In genomic region chr5:144169275-144169975, GRCm38 (mm10) we compare ENCODE assay signal across 12 mouse cellular contexts. TPM values are rescaled to one million over a fixed set of nuclear protein-coding genes. Genes with fewer than 3 reads are reported as not detected.
DNase-seq lines count a peak whose midpoint lies in the region; ATAC-seq and TF ChIP-seq lines count a peak whose summit lies in the region.
"Had no signal": no experiment of that assay in that cellular context is flagged by ENCODE, and none has a peak within 500 bp of the region (broad histone marks: within the 10 kb centered on the region; RNA-seq: fewer than 3 reads in every experiment).

No protein-coding gene starts in this region.

- H3K4me1 ChIP-seq in embryonic facial prominence, embryonic 13.5 days: peaks cover 5% of the 10 kb centered on the region; the same call in 1 of the 2 replicates
- no peaks in the 10 kb centered on the region for H3K4me1 ChIP-seq in embryonic facial prominence, embryonic 10.5 days
- H3K4me1 ChIP-seq in kidney, adult 2 months (ENCODE audit: control insufficient read depth, insufficient read depth, low read length): no peaks in the 10 kb centered on the region
- no peaks in the 10 kb centered on the region for H3K4me1 ChIP-seq in kidney, embryonic 14.5 days (ENCODE audit: control insufficient read depth, insufficient read depth, low read length)
- no peaks in the 10 kb centered on the region for H3K4me1 ChIP-seq in forebrain, postnatal 0 days (ENCODE audit: insufficient read depth)
- H3K4me1 ChIP-seq: neural tube, embryonic 12.5 days had no signal

- POLR2A ChIA-PET in Patski (lab: Charles Lee): interaction anchor here (0.8 kb wide), 1 partner anchor 23 kb away, joined by 3 read pairs; no protein-coding TSS in a partner anchor

- CTCF ChIA-PET in Patski (lab: Charles Lee): interaction anchor here (1.2 kb wide), 1 partner anchor 11 kb away, joined by 3 read pairs; no protein-coding TSS in a partner anchor

- TF ChIP-seq POLR2A in kidney, adult 2 months (IDR thresholded peaks at IDR 0.05; ENCODE audit: low read depth, low read length): no peak

- no peak for DNase-seq in embryonic facial prominence, embryonic 10.5 days (ENCODE audit: low spot score)
- peak; percentile 57 for DNase-seq in kidney, adult 2 months
- peak; percentile 47 for DNase-seq in Patski (ENCODE audit: low read depth, low spot score)
- peak; percentile 34 for DNase-seq in forebrain, postnatal 0 days
- DNase-seq in heart, postnatal 25 days (ENCODE audit: low spot score): no peak
- no peak for DNase-seq in embryo, embryonic 10 days (ENCODE audit: low spot score)
- DNase-seq: gastrocnemius, postnatal 10 days; lung, embryonic 14.5 days had no signal

- H3K27ac ChIP-seq in embryonic facial prominence, embryonic 13.5 days: peak overlapping the region; percentile 33; the same call in 1 of the 2 replicates
- no peak overlapping the region for H3K27ac ChIP-seq in embryonic facial prominence, embryonic 10.5 days (replicated peaks)
- no peak overlapping the region for H3K27ac ChIP-seq in kidney, adult 2 months (ENCODE audit: insufficient read depth, low read depth, low read length)
- no peak overlapping the region for H3K27ac ChIP-seq in kidney, embryonic 14.5 days (ENCODE audit: low read depth, low read length)
- H3K27ac ChIP-seq in forebrain, postnatal 0 days (ENCODE audit: low read depth, low read length): no peak overlapping the region
- H3K27ac ChIP-seq: hindbrain, embryonic 14.5 days; neural tube, embryonic 12.5 days had no signal

- H3K4me3 ChIP-seq in embryonic facial prominence, embryonic 13.5 days: no peak overlapping the region
- H3K4me3 ChIP-seq in embryonic facial prominence, embryonic 10.5 days: no peak overlapping the region
- H3K4me3 ChIP-seq in kidney, adult 2 months (ENCODE audit: insufficient read depth, low read depth, low read length): no peak overlapping the region
- no peak overlapping the region for H3K4me3 ChIP-seq in kidney, embryonic 14.5 days (ENCODE audit: low read length)
- no peak overlapping the region for H3K4me3 ChIP-seq in forebrain, postnatal 0 days (ENCODE audit: low read depth, low read length)
- H3K4me3 ChIP-seq: neural tube, embryonic 12.5 days had no signal

- in situ Hi-C loops in Patski (cut with MboI; ENCODE audit: low pct_unique_long_range_greater_than_20kb): no loop called here

- H3K4me2 ChIP-seq in embryonic facial prominence, embryonic 13.5 days: no peak overlapping the region
- H3K4me2 ChIP-seq in kidney, embryonic 14.5 days (replicated peaks; ENCODE audit: low read depth, low read length): no peak overlapping the region
- no peak overlapping the region for H3K4me2 ChIP-seq in forebrain, postnatal 0 days (ENCODE audit: low read depth)
- H3K4me2 ChIP-seq: hindbrain, embryonic 14.5 days; lung, embryonic 14.5 days; neural tube, embryonic 12.5 days had no signal

- intact Hi-C loops in heart, postnatal 25 days (cut with DNase I): no loop called here

- 81% methylated on average over 8 of the region's 8 CpGs for WGBS in embryonic facial prominence, embryonic 13.5 days
- 91% methylated on average over 8 of the region's 8 CpGs for WGBS in embryonic facial prominence, embryonic 10.5 days
- WGBS in kidney, adult 2 months: 44% methylated on average over 8 of the region's 8 CpGs
- 84% methylated on average over 8 of the region's 8 CpGs for WGBS in kidney, embryonic 14.5 days
- 58% methylated on average over 8 of the region's 8 CpGs for WGBS in forebrain, postnatal 0 days

- no peak overlapping the region for H3K9ac ChIP-seq in embryonic facial prominence, embryonic 13.5 days
- no peak overlapping the region for H3K9ac ChIP-seq in kidney, embryonic 14.5 days (ENCODE audit: low read depth, low read length)
- H3K9ac ChIP-seq in forebrain, postnatal 0 days: no peak overlapping the region
- H3K9ac ChIP-seq: hindbrain, embryonic 14.5 days; lung, embryonic 14.5 days; neural tube, embryonic 12.5 days had no signal

- H3K9me3 ChIP-seq in embryonic facial prominence, embryonic 13.5 days: no peaks in the 10 kb centered on the region
- H3K9me3 ChIP-seq in embryonic facial prominence, embryonic 10.5 days: no peaks in the 10 kb centered on the region
- H3K9me3 ChIP-seq in kidney, embryonic 14.5 days (ENCODE audit: control insufficient read depth, low read length): no peaks in the 10 kb centered on the region
- H3K9me3 ChIP-seq in forebrain, postnatal 0 days (ENCODE audit: low read length): no peaks in the 10 kb centered on the region
- H3K9me3 ChIP-seq: neural tube, embryonic 12.5 days had no signal

- ATAC-seq in embryonic facial prominence, embryonic 13.5 days (ENCODE audit: insufficient number of reproducible peaks, insufficient read depth, low FRiP score, low TSS enrichment, low read depth): no peak
- ATAC-seq in kidney, embryonic 14.5 days (ENCODE audit: low FRiP score, low TSS enrichment): no peak
- ATAC-seq in Patski: no peak
- ATAC-seq in forebrain, postnatal 0 days: peak; percentile 55; the same call in 1 of the 2 replicates

- peaks cover 67% of the 10 kb centered on the region for H3K36me3 ChIP-seq in embryonic facial prominence, embryonic 13.5 days
- peaks cover 86% of the 10 kb centered on the region for H3K36me3 ChIP-seq in embryonic facial prominence, embryonic 10.5 days (replicated peaks)
- no peaks in the 10 kb centered on the region; the same call in 1 of the 2 replicates for H3K36me3 ChIP-seq in kidney, adult 2 months (ENCODE audit: control insufficient read depth, insufficient read depth, low read length)
- H3K36me3 ChIP-seq in kidney, embryonic 14.5 days (ENCODE audit: control insufficient read depth, insufficient read depth, low read length): peaks cover 47% of the 10 kb centered on the region
- peaks cover 68% of the 10 kb centered on the region for H3K36me3 ChIP-seq in forebrain, postnatal 0 days (ENCODE audit: insufficient read depth)

- no peaks in the 10 kb centered on the region for H3K27me3 ChIP-seq in embryonic facial prominence, embryonic 13.5 days
- no peaks in the 10 kb centered on the region for H3K27me3 ChIP-seq in embryonic facial prominence, embryonic 10.5 days (replicated peaks; ENCODE audit: low read depth, poor library complexity, severe bottlenecking)
- H3K27me3 ChIP-seq in kidney, adult 2 months (replicated peaks; ENCODE audit: control insufficient read depth, insufficient read depth, low read length): no peaks in the 10 kb centered on the region
- H3K27me3 ChIP-seq in kidney, embryonic 14.5 days (ENCODE audit: control insufficient read depth, insufficient read depth, low read length): no peaks in the 10 kb centered on the region
- no peaks in the 10 kb centered on the region for H3K27me3 ChIP-seq in Patski
- H3K27me3 ChIP-seq in forebrain, postnatal 0 days (ENCODE audit: insufficient read depth, low read length): no peaks in the 10 kb centered on the region
- H3K27me3 ChIP-seq: neural tube, embryonic 12.5 days had no signal

- no peak for TF ChIP-seq CTCF in kidney, adult 2 months (conservative IDR thresholded peaks at IDR 0.05; ENCODE audit: insufficient read depth, insufficient read length, low read depth, low read length)
- TF ChIP-seq CTCF in Patski (IDR thresholded peaks at IDR 0.05): no peak
- TF ChIP-seq CTCF in forebrain, postnatal 0 days (IDR thresholded peaks at IDR 0.05; ENCODE audit: low read depth): no peak

RNA-seq across cellular contexts. Expression of gene Bhlha15, which starts 20.7 kb away (rescaled TPM):
- polyA plus RNA-seq in embryonic facial prominence, embryonic 13.5 days (2015; fragmentation: Nextera tagmentation; extraction: Ambion mirVana): 0.43 and 0.52 TPM in 2 replicates
- 0.16 and 0.35 TPM in 2 replicates for polyA plus RNA-seq in embryonic facial prominence, embryonic 10.5 days (2016; fragmentation: Nextera tagmentation; extraction: Ambion mirVana)
- 0.14 and 0.24 TPM in 2 replicates for polyA plus RNA-seq in kidney, adult 2 months (2012; rRNA removed)
- 0.28 TPM in 1 of 2 replicates, not detected in the other for polyA plus RNA-seq in kidney, embryonic 14.5 days (2014; fragmentation: Nextera tagmentation; extraction: Ambion mirVana)
- 0.03 TPM for polyA plus RNA-seq in Patski (2021)
- 0.77 TPM in 1 of 2 replicates, not detected in the other for total RNA-seq in forebrain, postnatal 0 days (2014; rRNA removed)
- polyA plus RNA-seq in forebrain, postnatal 0 days (2015; fragmentation: Nextera tagmentation; extraction: Ambion mirVana): 0.11 TPM in 1 of 2 replicates, not detected in the other
- total RNA-seq in heart, postnatal 25 days (2021): not detected

RNA-seq across cellular contexts. Expression of gene Tecpr1, which starts 54.0 kb away (rescaled TPM):
- 23.0 and 26.1 TPM in 2 replicates for polyA plus RNA-seq in embryonic facial prominence, embryonic 13.5 days (2015; fragmentation: Nextera tagmentation; extraction: Ambion mirVana)
- 19.3 and 21.1 TPM in 2 replicates for polyA plus RNA-seq in embryonic facial prominence, embryonic 10.5 days (2016; fragmentation: Nextera tagmentation; extraction: Ambion mirVana)
- 35.6 and 36.6 TPM in 2 replicates for polyA plus RNA-seq in kidney, adult 2 months (2012; rRNA removed)
- polyA plus RNA-seq in kidney, embryonic 14.5 days (2014; fragmentation: Nextera tagmentation; extraction: Ambion mirVana): 13.9 and 16.4 TPM in 2 replicates
- polyA plus RNA-seq in Patski (2021): 32.8 TPM
- total RNA-seq in forebrain, postnatal 0 days (2014; rRNA removed): 55.9 and 57.7 TPM in 2 replicates
- polyA plus RNA-seq in forebrain, postnatal 0 days (2015; fragmentation: Nextera tagmentation; extraction: Ambion mirVana): 25.5 and 32.7 TPM in 2 replicates
- 10 to 100 TPM; 23.0 to 24.9 TPM for total RNA-seq in heart, postnatal 25 days (2021)

Comparison
In these comparisons a context has a peak if more than half of its experiments do, and no peak if none do; other contexts are left out.
1. DNase-seq: peak in kidney, adult 2 months (single experiment), Patski (single experiment) and forebrain, postnatal 0 days (single experiment); none in embryonic facial prominence, embryonic 10.5 days (single experiment), heart, postnatal 25 days (single experiment) and embryo, embryonic 10 days (single experiment).